Mouse (Mus musculus) B cell, adult 2 months (primary cell): ENCODE data around the gene Prr13.

Experiments used
- DNase-seq, 2 experiments: peaks; one replicate each; pipeline ENCODE4 v3.0.0; 2022

Gene Prr13

DNA sequence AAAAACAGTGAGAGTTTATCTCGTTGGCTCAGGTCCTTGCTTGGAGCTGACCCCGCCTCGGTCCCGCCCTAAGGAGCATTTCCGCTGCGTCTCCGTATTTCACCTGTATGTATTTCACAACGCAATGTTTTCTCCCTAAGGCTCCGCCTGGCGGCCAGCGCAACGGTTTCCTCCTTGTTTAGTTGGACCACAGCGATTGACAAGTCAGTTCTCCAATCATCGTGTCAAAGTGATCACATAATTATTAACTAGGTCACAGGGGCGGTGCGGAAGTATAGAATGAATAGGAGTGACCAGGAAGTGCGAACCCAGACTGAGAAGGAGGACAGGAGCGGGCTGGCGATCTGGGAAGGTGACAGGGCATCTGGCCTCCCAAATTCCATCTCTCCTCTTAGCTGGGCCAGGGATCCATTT lies at the start of gene Prr13:
Gene Prr13 (plus strand): TSS at position 125 of the 414 bp plus-strand sequence.
- peak; percentile 88 to 91 for DNase-seq

DNA sequence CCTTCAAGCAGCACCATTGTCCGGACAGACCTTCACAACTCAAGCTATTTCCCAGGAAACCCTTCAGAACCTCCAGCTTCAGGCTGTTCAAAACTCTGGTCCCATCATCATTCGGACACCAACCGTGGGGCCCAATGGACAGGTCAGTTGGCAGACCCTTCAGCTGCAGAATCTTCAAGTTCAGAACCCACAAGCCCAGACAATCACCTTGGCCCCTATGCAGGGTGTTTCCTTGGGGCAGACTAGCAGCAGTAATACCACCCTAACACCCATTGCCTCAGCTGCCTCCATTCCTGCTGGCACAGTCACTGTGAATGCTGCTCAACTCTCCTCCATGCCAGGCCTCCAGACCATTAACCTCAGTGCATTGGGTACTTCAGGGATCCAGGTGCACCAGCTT lies 49.5 kb upstream of the Prr13 start:
- DNase-seq, result no peak

DNA sequence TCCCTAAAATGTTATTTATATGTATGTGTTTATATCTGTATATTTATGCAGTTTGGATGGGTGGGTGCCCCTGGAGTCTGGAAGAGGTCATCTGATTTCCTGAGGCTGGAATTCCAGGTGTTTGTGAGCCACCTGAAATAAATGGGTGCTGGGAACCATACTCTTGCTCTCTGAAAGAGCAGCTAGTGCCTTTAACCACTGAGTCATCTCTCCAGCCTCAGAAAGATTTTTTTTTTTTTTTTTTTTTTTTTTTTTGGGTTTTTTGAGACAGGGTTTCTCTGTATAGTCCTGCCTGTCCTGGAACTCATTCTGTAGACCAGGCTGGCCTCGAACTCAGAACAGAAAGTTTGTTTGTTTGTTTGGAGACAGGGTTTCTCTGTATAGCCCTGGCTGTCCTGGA lies 47.8 kb upstream of the Prr13 start:
- no peak for DNase-seq

DNA sequence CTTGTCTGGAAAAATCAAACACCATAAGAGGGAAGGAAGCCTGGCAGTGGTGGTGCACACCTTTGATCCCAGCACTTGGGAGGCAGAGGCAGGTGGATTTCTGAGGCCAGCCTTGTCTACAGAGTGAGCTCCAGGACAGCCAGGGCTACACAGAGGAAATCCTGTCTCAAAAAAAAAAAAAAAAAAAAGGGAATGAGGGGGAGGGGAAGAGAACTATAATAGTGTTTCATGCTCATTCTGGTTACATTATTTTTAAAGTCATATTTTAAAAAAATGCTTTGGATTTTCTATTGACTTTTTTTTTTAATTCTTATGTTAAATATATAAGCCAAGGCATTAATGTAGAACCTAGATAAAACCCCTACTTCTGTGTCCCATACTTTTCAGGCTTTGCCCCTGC lies 45.1 kb upstream of the Prr13 start:
- no peak for DNase-seq

DNA sequence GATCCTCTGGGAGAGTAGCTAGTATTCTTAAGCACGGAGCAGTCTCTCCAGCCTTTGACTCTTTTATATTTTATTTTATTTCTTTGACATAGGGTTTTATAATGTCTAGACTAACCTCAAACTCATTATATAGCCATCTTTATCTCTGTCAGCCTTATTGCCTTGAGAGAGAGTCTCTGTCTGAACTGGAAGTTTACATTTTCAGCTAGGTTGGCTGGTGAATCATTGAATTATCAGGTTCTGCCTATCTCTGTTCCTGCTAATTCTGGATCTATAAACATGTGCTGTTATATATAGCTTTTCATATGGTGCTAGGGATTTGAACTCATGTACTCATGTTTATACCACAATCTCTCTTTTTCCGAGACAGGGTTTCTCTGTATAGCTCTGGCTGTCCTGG lies 41.3 kb upstream of the Prr13 start:
- no peak for DNase-seq

DNA sequence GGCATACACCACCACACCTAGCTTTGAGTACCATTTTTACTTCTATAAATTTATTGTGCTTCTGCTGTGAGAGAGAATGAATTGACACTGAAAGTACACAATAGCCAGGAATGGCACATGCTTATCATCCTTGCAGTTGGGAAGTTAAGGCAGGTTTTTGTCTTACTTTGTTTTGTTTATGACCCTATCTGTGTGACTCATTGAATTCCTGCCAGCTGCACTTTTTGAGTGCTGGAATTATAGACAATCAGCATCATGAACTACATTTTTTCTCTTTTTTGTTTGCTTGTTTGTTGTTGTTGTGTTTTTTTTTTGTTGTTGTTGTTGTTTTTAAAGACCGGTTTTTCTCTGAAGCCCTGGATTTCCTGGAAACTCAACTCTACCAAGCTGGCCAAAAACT lies 37.8 kb upstream of the Prr13 start:
- DNase-seq, result no peak

DNA sequence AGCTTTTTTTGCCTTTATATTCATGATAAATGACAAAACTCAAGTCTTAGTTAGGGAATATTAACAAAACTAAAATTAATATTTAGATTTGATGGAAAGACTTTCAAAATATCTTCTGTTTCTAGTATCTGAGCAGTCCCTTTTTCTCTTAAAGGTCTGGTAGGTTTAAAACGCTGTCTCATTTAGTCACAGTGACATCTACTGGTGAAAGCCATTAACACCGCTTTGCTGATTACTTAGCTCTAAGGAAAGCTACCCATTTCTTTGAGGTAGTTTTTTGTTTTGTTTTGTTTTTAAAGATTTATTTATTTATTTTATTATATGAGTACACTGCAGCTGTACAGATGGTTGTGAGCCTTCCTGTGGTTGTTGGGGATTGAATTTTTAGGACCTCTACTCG lies 37.4 kb upstream of the Prr13 start:
- peak; percentile 53 to 68 for DNase-seq

DNA sequence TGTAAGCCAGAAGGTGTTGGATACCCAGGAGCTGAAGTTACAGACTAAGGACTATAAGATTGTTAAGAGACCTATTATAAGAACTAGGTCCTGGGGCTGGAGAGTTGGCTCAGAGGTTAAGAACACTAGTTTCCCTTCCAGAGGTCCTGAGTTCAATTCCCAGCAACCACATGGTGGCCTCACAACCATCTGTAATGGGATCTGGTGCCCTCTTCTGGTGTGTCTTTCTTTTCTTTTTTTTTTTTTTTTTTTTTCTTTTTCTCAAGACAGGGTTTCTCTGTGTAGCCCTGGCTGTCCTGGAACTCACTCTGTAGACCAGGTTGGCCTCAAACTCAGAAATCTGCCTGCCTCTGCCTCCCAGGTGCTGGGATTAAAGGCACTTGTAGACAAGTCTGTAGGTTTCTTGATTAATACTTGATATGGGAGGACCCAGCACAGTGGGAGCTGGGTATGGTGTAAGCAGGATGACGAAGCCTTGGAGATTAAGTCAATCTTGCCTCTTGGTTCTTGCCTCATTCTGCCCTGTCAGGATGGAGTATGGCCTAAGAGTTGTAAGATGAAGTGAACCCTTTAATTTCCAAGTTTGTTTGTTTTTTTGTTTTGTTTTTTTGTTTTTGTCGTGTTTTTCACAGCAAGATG lies 35.1 kb upstream of the Prr13 start:
- DNase-seq, result no peak

DNA sequence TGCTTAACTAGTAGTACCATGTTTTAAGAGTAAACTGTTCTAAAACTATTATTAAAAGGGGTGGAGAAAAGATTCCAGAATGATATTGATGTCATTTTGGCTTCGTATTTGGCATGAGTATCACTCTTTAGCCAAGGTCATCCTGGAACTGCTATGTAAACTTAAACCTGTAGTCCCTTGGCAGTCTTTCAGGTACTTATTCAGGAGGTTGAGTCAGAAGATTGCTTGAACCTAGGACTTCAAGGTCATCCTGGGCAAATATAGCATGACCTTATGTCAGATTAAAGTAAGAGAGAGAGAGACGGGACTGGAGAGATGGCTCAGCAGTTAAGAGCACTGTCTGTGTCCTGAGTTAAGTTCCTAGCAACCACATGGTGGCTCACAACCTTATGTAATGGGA lies 34.2 kb upstream of the Prr13 start:
- DNase-seq, result no peak

DNA sequence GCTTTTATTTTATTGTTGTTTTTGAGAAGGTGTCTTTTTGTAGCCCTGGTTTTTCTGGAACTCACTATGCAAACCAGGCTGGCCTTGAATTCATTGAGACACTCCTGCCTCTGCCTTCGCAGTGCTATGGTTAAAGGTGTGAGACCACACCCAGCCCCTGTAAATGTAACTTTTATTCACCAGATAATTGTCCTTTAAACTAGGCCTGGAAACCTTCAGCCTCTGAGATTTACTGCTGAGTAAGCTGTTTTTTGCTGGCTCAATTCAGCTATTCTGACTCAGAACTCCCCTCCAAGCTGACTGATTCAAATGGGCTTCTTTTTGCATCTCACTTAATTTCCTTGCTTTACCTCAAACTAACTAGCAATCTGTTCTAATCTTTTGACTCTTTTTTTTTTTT lies 31.9 kb upstream of the Prr13 start:
- DNase-seq, result no peak

DNA sequence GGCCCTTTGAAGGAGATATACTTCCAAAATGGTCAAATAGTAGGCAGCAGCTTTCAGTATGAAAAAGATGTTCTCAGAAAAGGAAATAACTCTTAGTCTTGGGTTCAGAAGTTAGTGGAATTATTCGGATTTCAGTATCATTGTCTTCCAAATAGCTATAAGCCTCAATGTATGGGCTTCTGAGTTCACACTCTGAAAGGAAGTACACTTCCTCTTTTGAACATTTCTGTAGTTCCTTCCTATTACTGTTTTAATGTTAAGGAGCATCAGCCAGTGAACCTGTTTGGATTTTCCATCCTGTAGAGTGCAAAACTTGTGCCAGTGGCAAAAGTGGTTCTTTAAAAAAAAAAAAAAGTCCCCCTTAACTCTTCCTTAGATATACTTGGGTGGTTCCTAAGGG lies 26.8 kb upstream of the Prr13 start:
- DNase-seq, result no peak

DNA sequence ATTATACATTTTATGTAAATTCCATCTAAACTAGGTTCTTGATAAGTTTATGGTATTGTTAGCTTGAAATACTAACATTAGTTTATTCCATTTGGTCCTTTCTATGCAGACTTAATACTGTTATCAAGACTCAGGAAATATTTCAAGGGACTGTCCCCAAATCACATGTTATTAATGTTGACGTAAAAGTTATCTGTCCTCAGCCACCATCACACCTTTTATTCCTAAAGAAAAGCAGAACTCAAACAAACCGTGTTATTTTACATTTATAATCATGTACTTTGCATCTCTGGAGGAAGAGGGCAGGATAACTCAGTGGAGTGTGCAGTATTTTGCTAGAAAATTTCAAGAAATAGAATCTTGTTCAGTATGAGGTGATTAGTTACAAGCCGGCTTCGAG lies 25.7 kb upstream of the Prr13 start:
- no peak for DNase-seq

DNA sequence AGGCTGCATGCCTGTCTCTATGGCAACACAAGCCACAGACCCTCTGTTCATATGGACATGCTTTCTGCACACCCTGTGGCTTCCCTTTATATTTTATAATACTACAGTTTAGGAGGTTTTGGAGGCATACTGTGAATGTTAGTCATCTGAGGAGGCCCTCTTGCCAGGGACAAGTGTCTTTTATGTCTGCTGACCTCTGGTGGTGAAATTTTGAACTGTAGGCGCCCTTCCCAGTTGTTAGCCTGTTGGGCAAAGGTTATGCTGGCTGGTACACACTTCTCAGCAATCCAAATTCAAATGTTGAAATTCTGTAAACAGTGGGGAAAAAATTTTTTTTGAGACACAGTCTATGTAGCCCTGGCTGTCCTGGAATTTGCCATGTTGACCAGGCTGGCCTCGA lies 16.3 kb upstream of the Prr13 start:
- DNase-seq, result peak; percentile 86 to 87

DNA sequence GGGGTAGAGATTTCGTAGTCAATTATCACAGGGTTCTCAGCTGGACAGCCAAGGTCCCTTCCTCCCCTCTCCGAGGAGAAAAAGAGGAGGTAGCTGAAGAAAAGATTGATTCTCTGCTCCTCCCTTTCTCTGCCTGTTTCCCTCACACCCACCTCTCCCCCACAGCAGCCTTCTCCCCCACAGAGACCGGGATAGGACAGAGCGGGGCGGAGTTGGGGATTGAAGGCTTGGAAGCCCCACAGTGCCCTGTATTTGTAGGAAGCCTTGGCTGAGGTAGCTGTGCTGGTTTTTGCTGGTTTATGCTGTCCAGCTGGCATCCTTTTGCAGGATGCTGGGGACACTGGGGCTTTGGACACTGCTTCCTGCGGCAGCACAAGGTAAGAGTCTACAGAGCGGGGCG lies 13.7 kb upstream of the Prr13 start, which contains the start of gene Amhr2:
Gene Amhr2 (plus strand): TSS at position 222 of the 400 bp plus-strand sequence.
- DNase-seq, result no peak

DNA sequence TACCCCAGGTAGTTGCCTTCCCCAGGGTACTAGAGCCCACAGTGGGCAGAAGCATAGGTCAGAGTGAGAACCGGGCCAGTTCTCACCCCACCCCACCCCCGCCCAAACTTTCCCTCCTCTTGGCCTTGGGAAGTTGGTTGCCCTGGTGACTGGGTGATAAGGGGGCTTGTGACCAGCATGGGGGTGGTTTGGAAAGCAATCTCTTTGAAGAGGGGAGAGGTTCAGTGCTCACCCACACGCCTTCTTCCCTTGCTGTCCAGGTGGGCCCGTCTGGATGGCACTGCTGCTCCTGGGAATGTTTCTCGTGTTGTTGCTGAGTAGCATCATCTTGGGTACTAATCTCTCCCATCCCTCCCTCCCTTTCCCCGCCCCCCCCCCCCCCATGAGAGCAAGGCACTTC lies 12.4 kb upstream of the Prr13 start:
- no peak for DNase-seq

DNA sequence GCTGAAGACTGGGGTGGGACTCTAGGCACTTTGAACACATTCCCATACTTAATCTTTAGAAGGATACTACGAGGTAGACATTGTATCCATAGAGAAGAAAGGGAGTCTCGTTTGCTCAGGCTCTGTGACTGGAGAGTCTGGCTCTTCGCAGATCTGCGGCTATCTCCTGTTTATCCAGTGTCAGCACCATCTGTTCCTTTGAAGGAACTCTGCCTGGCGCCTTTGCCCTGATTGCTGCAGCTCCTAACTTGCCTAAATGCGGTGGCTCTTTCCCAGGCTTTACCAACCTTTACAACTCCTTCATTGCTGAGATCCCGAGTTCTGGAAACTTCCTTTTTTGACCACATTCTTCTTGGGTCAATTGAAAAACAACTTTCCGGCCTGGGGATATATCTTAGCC lies 9.5 kb upstream of the Prr13 start:
- no peak for DNase-seq

DNA sequence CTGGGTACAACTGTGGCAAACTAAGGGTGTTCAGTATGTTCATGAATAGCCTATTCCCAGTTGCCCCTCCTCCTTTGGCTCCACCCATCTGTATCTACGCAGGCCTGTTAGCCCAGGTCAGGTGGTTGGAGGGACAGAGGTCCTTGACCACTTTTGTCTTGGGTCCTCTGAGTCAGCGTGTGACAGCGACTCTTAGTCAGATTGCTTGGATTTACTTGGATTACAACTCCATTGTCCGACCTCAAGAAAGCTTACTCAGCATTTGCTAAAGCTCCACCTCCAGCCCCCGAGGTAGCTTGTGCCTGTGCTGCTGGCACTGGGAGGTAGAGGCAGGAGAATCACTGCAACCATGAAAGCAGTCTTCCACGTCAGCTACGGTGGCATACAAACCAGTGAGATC lies 7.9 kb upstream of the Prr13 start:
- no peak for DNase-seq

DNA sequence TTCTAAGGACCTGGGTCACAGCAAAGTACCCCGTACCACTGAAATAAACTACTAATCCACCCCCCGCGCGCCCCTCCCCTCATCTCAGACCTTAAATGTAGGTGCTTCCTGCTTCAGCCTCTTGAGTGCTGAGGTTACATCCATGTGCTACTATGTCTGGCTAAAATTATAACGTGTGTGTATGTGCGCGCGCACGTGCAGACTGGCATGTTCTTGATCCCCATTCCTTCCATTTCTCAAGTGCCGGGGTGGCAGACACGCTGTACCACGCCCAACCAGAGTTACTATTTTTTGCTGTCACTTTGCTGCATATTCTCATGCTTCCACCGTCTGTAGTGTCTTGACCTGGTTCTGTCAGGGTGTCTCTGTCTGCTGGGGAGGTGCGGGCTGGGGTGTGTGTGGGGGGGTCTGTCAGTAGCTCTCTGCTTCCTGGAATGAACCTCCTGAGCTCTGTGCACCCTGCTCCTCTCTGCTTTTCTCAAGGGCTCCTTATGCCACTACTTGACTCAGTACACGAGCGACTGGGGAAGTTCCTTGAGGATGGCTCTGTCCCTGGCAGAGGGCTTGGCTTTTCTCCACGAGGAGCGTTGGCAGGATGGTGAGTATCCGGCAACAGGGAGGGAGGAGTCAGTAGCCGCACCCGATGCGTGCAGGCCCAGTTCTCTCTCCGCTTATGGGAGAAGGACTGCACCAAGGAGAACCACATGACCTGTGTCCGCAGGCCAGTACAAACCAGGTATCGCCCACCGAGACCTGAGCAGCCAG lies 7.0 kb upstream of the Prr13 start:
- DNase-seq, result no peak

DNA sequence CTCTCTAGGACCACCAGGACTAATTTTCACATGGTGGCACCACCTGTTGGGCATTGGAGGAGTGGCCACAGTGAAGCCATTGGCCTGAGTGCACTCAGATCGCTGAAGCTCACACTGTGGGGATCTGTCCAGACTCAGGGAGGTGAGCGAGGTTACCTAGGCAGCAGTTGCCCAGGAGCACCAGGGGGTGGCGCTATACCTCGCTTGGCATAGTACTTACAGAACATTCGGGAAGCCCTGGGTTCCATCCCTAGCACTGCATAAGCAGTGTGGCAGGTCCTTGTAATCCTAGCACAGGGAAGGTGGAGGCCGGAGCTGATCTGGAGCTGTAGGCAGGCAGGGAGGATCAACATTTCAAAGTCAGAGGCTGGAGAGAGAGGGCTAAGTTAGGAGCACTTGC lies 2.8 kb upstream of the Prr13 start:
- DNase-seq, result peak; percentile 58

DNA sequence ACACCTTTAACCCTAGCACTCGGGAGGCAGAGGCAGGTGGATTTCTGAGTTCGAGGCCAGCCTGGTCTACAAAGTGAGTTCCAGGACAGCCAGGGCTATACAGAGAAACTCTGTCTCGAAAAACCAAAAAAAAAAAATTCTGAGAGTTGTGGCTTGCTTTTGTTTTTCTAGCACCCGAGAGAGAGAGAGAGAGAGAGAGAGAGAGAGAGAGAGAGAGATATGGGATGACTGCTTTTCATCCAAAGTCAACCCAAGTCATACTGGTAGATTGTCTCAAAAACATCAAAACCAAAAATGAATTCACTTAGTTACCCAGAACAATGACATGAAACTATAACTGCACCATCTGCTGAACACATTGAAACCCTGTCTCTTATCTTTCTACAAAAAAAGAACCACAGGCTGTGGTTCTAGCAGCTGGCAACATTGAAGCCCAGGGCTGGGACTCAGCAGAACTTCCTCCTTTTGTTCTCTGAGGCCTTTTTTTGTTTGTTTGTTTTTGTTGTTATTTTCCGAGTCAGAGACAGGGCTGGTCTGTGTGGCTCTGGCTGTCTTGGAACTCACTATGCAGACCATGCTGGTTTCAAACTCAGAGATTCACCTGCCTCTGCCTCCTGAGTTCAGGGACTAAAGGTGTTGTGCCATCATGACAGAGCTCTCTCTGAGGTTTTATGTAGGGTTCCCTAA lies 635 bp upstream of the Prr13 start:
- peak; percentile 33 to 45 for DNase-seq

DNA sequence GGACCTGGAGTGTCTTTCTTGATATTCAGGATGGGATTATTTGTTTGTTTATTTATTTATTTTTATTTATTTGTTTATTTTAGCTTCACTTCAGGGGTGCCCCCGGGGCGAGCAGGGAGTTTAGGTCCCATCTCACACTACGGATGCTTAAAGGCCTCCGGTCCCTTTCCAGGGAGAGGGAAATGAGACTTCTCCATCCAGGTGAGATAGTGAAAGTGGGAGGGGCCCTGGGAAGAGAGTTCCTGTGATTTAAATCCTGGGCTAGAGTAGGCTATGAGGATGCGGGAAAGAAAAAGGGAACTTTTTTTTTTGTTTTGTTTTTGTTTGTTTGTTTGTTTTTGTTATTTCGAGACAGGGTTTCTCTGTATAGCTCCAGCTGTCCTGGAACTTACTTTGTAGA lies 553 bp downstream of the Prr13 start:
- no peak for DNase-seq

DNA sequence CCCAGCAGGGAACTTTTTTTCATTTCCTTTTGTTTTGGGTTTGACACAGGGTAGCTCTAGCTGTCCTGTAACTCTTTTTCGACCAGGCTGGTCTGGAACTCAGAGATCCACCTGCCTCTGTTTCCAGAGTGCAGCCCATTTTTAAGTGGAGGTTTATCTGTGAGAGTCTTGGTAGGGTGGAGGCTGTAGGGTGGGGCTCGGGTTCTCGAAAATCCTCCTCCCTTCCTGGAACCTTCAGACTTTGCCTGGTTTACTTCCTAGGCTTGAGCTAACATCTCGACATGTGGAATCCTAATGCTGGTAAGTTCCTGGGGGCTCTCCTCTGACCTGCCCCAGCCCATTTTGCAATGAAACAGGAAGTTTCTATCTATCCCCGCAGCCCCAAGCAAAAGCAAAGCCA lies 1.0 kb downstream of the Prr13 start:
- DNase-seq, result no peak

DNA sequence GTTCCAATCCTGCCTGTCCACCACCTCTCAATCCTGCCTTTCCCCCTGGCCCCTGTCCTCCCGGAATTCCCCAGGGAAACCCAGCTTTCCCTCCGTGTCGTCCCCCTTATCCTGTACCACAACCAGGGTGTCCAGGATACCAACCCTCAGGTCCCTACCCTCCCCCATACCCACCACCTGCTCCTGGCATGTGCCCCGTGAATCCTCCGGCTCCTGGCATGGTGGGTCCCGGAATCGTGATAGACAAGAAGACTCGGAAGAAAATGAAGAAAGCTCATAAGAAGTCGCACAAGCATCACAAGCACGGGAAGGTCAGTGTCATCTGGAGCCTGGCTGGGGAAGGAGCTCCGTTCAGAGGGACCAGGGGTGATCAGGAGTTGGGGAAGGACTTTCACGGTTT lies 1.6 kb downstream of the Prr13 start:
- no peak for DNase-seq

DNA sequence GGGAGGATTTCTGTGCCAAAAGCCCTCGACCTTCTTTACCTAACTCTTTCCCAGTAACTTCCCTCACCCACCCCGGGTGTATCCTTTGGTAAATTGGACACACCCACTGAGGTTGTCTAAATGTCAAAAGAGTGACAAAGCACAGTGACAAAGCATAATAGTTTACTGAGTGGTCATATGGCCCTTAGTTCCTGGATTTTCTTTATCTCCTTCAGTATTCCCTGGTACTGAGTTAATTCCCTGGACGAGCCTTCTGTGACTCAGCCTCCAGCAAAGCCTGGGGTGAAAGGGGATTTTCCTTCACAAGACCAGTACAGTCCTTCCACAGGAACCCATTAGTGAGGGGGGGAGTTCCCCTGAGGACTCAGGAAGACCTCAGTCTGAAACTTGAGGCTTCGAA lies 2.1 kb downstream of the Prr13 start:
- DNase-seq, result no peak
